Mouse (Mus musculus) E14TG2a.4 (cell line): ENCODE measurements around the gene Spc25.

Source experiments
- H3K27me3 ChIP-seq: 2 replicates; pipeline ENCODE4 v1.6.1; 2014; ENCODE audit warnings: low read length, control low read depth; ENCODE audit not compliant: insufficient read depth
- H3K36me3 ChIP-seq: 2 replicates; pipeline ENCODE4 v1.6.1; 2014; ENCODE audit warnings: low read length, control low read depth; ENCODE audit not compliant: insufficient read depth
- H3K4me1 ChIP-seq: replicated peaks from 2 replicates; pipeline ENCODE4 v1.6.1; 2014; ENCODE audit warnings: low read depth, low read length, control low read depth
- H3K4me3 ChIP-seq: replicated peaks from 2 replicates; pipeline ENCODE4 v1.5.1; 2014; ENCODE audit warnings: mild to moderate bottlenecking, low read length
- H3K9me3 ChIP-seq: 2 replicates; pipeline ENCODE4 v1.6.1; 2014; ENCODE audit warnings: low read length, control low read depth
- CTCF ChIP-seq: conservative IDR thresholded peaks from 2 replicates; pipeline ENCODE4 v1.5.1; 2014; ENCODE audit warnings: low read length
- NANOG ChIP-seq: IDR thresholded peaks from 2 replicates; pipeline ENCODE4 v1.6.1; 2014; ENCODE audit warnings: borderline replicate concordance, low read length, mixed read lengths
- POU5F1 ChIP-seq: IDR thresholded peaks from 2 replicates; pipeline ENCODE4 v1.6.1; 2014; ENCODE audit warnings: low read length, borderline replicate concordance

Gene Spc25

GRCm38 (mm10) chr2:69206523-69206922 is 529 bp upstream of the Spc25 start:
- Histone ChIP-seq H3K4me1 (peaks cover 37% of the 10 kb centered on the region), H3K4me3 (peak overlapping the region; percentile 92), H3K36me3 (peaks cover 31% of the 10 kb centered on the region), H3K27me3 (no peaks in the 10 kb centered on the region), H3K9me3 (no peaks in the 10 kb centered on the region)
- no peak for TF ChIP-seq CTCF

GRCm38 (mm10) chr2:69205185-69205584 is 809 bp downstream of the Spc25 start:
- Histone ChIP-seq H3K36me3 (peaks cover 44% of the 10 kb centered on the region), H3K9me3 (no peaks in the 10 kb centered on the region), H3K4me3 (peak overlapping the region; percentile 92), H3K27me3 (no peaks in the 10 kb centered on the region), H3K4me1 (peaks cover 28% of the 10 kb centered on the region)
- TF ChIP-seq POU5F1 (no peak), CTCF (no peak), NANOG (no peak)

GRCm38 (mm10) chr2:69193555-69193954 is 12.4 kb downstream of the Spc25 start:
- Histone ChIP-seq H3K4me3 (no peak overlapping the region), H3K27me3 (no peaks in the 10 kb centered on the region), H3K4me1 (peaks cover 7% of the 10 kb centered on the region), H3K36me3 (peaks cover 78% of the 10 kb centered on the region), H3K9me3 (peaks cover 7% of the 10 kb centered on the region)
- no peak for TF ChIP-seq POU5F1
- TF ChIP-seq NANOG, result no peak
- no peak for TF ChIP-seq CTCF

- Histone ChIP-seq H3K9me3 (peaks cover 6% of the 10 kb centered on the region), H3K4me3 (no peak overlapping the region), H3K36me3 (peaks cover 67% of the 10 kb centered on the region), H3K27me3 (no peaks in the 10 kb centered on the region), H3K4me1 (peaks cover 7% of the 10 kb centered on the region)
- no peak for TF ChIP-seq POU5F1
- TF ChIP-seq NANOG, result no peak
- TF ChIP-seq CTCF, result no peak
Observed at GRCm38 (mm10) chr2:69191059-69191458, 14.9 kb downstream of the Spc25 start.

- no peak overlapping the region for H3K4me3 ChIP-seq
- TF ChIP-seq CTCF (no peak), POU5F1 (no peak), NANOG (no peak)
Observed at GRCm38 (mm10) chr2:69189222-69189621, 16.8 kb downstream of the Spc25 start.

GRCm38 (mm10) chr2:69188732-69189131 is 17.3 kb downstream of the Spc25 start:
- Histone ChIP-seq H3K4me3 (no peak overlapping the region), H3K36me3 (peaks cover 51% of the 10 kb centered on the region), H3K27me3 (no peaks in the 10 kb centered on the region), H3K9me3 (no peaks in the 10 kb centered on the region), H3K4me1 (peaks cover 4% of the 10 kb centered on the region)
- TF ChIP-seq CTCF (no peak), POU5F1 (no peak), NANOG (no peak)

More at GRCm38 (mm10) chr2:69189222-69189621, 16.8 kb downstream of the Spc25 start:
- H3K4me1 ChIP-seq, result peaks cover 7% of the 10 kb centered on the region
- no peaks in the 10 kb centered on the region for H3K9me3 ChIP-seq
- H3K27me3 ChIP-seq, result no peaks in the 10 kb centered on the region
- H3K36me3 ChIP-seq, result peaks cover 55% of the 10 kb centered on the region

- Histone ChIP-seq H3K36me3 (peaks cover 43% of the 10 kb centered on the region), H3K9me3 (no peaks in the 10 kb centered on the region), H3K4me1 (no peaks in the 10 kb centered on the region; the same call in 1 of the 2 replicates), H3K4me3 (no peak overlapping the region), H3K27me3 (no peaks in the 10 kb centered on the region)
- TF ChIP-seq CTCF (no peak), POU5F1 (no peak), NANOG (no peak)
Observed at GRCm38 (mm10) chr2:69187990-69188389, 18.0 kb downstream of the Spc25 start.

- no peaks in the 10 kb centered on the region for H3K9me3 ChIP-seq
- no peak overlapping the region for H3K4me3 ChIP-seq
- no peaks in the 10 kb centered on the region for H3K4me1 ChIP-seq
- H3K27me3 ChIP-seq, result no peaks in the 10 kb centered on the region
- TF ChIP-seq POU5F1, result no peak
- TF ChIP-seq NANOG, result no peak
- TF ChIP-seq CTCF, result no peak
- no peaks in the 10 kb centered on the region for H3K36me3 ChIP-seq
Observed at GRCm38 (mm10) chr2:69179721-69180120, 26.3 kb downstream of the Spc25 start.

GRCm38 (mm10) chr2:69175296-69175695 is 30.7 kb downstream of the Spc25 start:
- no peaks in the 10 kb centered on the region for H3K27me3 ChIP-seq
- no peaks in the 10 kb centered on the region for H3K36me3 ChIP-seq
- H3K4me1 ChIP-seq, result no peaks in the 10 kb centered on the region
- H3K4me3 ChIP-seq, result no peak overlapping the region
- no peak for TF ChIP-seq NANOG
- no peak for TF ChIP-seq POU5F1
- TF ChIP-seq CTCF, result no peak
- no peaks in the 10 kb centered on the region for H3K9me3 ChIP-seq
